Mouse (Mus musculus): Measurements from ENCODE around the gene Capn6. TPM values are rescaled to one million over a fixed set of nuclear protein-coding genes. Genes with fewer than 3 reads are reported as not detected.

Capn6 gene
- 1.4 and 2.0 TPM in 2 replicates for polyA plus RNA-seq (2015; fragmentation: Nextera tagmentation; extraction: Ambion mirVana)

DNA sequence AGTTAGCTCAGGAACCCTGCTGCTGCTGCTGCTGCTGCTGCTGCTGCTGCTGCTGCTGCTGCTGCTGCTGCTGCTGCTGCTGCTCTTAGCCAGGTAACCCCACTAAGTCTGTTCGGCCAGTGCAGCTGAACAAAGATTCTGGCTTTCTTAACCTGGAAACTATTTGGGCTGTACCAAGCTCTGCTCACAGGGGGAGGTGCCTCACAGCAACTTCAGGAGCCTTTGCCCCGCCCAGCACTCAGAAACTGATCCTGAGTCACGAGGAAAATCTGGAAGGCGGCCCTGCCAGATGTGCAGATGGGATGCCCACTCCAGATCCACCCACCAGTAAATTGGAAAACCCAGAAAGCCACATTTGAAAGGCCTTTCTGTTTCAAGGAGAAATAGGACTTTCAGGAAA lies at the start of gene Capn6:
Gene Capn6, minus strand, starts transcription at position 203 of the 400 bp plus-strand sequence.
- H3K27ac ChIP-seq (replicated peaks): no peak within 1 kb of the TSS
- no peaks in the 10 kb centered on the region for H3K36me3 ChIP-seq
- H3K4me1 ChIP-seq: no peaks in the 10 kb centered on the region
- no peak for ATAC-seq (replicated peaks)
- no peaks in the 10 kb centered on the region for H3K9me3 ChIP-seq
- H3K27me3 ChIP-seq: no peaks in the 10 kb centered on the region
- H3K4me2 ChIP-seq (replicated peaks): no peak within 1 kb of the TSS
- WGBS: 40% methylated on average over 4 of the region's 4 CpGs
- H3K4me3 ChIP-seq: no peak within 1 kb of the TSS
- H3K9ac ChIP-seq (replicated peaks): no peak within 1 kb of the TSS

DNA sequence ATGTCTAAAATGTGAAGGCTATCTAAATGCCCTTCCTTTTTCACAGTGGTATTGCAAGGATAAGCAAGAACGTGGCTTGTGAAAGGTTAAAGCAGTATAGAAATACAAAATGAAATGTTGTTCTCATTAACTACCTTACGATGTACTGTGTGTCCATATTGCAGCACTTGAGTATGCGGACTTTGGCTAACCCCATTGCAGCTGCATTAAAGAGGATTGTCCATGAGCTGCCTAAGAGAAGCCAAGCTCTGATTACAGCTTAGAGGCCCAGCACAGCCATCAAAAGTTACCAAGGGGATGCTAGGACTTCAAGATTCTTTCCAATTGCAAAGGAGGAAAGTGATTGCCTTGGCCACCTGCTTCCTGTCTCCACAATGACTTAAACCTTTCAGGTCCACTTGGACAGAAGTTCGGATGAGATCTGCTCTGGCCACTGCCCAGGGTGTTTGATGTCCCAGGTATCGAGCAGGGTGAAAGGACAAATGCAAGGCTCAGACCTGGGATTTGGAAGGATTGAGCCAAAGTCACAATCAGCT lies 40.0 kb upstream of the Capn6 start:
- Histone ChIP-seq H3K27ac (replicated peaks) (no peak overlapping the region), H3K4me1 (no peaks in the 10 kb centered on the region), H3K4me3 (no peak overlapping the region), H3K9ac (replicated peaks) (no peak overlapping the region), H3K9me3 (no peaks in the 10 kb centered on the region), H3K4me2 (replicated peaks) (no peak overlapping the region), H3K27me3 (no peaks in the 10 kb centered on the region), H3K36me3 (peaks cover 16% of the 10 kb centered on the region; the same call in 1 of the 2 replicates)
- 87% methylated on average over 5 of the region's 5 CpGs for WGBS
- no peak for ATAC-seq (replicated peaks)

- no peaks in the 10 kb centered on the region for H3K4me1 ChIP-seq
These were observed 24.1 kb upstream of the Capn6 start for GRCm38 (mm10) chrX:143851351-143851750.

DNA sequence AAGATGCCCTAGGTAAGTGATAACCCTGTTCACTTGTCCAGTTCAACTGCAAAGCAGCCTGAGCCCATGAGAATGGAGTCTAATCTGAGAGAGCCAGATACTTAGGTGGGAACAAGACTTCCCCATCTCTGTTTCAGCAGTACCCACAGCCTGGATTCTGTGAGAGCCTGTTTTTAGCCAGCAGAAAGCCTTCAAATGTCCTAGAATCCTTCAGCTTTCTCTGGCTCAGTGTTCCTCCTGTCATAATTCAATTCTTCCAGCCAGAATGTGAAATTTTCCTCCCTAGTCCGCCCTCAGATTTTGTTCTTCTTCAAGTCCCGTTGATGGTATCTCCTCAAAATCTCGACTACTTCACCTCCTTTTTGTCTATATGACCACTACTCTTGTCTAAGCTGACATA lies 22.8 kb upstream of the Capn6 start:
- Histone ChIP-seq H3K4me3 (no peak overlapping the region), H3K36me3 (no peaks in the 10 kb centered on the region), H3K9ac (replicated peaks) (no peak overlapping the region), H3K4me1 (no peaks in the 10 kb centered on the region), H3K27ac (replicated peaks) (no peak overlapping the region), H3K4me2 (replicated peaks) (no peak overlapping the region), H3K9me3 (no peaks in the 10 kb centered on the region), H3K27me3 (no peaks in the 10 kb centered on the region)
- 84% methylated on average over 3 of the region's 3 CpGs for WGBS
- no peak for ATAC-seq (replicated peaks)

More at GRCm38 (mm10) chrX:143851351-143851750, 24.1 kb upstream of the Capn6 start:
- Histone ChIP-seq H3K4me2 (replicated peaks) (no peak overlapping the region), H3K9ac (replicated peaks) (no peak overlapping the region), H3K4me3 (no peak overlapping the region), H3K9me3 (no peaks in the 10 kb centered on the region), H3K36me3 (no peaks in the 10 kb centered on the region), H3K27me3 (no peaks in the 10 kb centered on the region), H3K27ac (replicated peaks) (no peak overlapping the region)
- ATAC-seq (replicated peaks): no peak
- 72% methylated on average over 3 of the region's 3 CpGs for WGBS

GRCm38 (mm10) chrX:143846637-143847036 lies 19.4 kb upstream of the Capn6 start:
- Histone ChIP-seq H3K9ac (replicated peaks) (no peak overlapping the region), H3K36me3 (no peaks in the 10 kb centered on the region), H3K4me1 (no peaks in the 10 kb centered on the region), H3K27me3 (no peaks in the 10 kb centered on the region), H3K4me3 (no peak overlapping the region), H3K4me2 (replicated peaks) (no peak overlapping the region), H3K9me3 (no peaks in the 10 kb centered on the region), H3K27ac (replicated peaks) (no peak overlapping the region)
- 71% methylated on average over 3 of the region's 3 CpGs for WGBS
- ATAC-seq (replicated peaks): no peak

DNA sequence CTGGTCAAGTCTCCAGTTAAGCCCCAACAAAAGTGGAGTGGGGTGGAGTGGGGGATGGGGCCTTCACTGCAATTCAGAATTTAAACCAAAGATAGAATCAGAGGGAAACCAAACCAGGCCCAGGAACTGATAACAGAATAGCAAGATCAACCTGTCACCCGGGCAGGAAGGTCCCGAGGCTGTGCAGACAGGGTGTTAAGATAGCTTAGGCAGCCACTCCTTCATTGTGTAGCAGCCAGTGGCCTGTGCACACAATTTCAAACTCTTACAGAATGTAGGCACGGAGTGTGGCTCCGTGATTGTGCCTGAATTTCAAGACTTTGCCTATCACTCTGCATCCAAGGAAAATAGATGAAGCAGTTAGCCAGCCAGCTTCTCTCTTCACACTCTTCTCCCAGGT lies 693 bp downstream of the Capn6 start:
- no peak for ATAC-seq (replicated peaks)
- Histone ChIP-seq H3K4me1 (no peaks in the 10 kb centered on the region), H3K27ac (replicated peaks) (no peak overlapping the region), H3K9me3 (no peaks in the 10 kb centered on the region), H3K4me3 (no peak overlapping the region), H3K27me3 (no peaks in the 10 kb centered on the region), H3K36me3 (no peaks in the 10 kb centered on the region), H3K4me2 (replicated peaks) (no peak overlapping the region), H3K9ac (replicated peaks) (no peak overlapping the region)
- WGBS: 54% methylated on average over 4 of the region's 4 CpGs

DNA sequence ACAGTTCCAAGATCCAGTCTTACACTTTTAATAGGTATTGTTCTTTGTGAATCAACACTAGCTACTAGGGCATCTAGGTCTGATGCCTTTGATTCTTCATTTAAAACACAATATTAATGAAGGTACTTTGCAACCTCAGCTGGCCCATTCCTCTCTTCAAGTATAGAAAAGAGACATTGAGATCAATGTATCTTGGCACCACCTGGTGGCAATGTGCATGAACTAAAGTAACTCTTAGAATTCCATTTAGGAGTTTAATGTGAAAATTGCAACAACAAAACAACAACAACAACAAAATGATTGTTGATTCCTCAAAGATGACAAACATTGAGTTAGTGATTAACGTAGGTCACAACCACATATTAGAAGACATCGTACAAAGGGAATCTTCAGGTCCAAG lies 8.3 kb downstream of the Capn6 start:
- no peaks in the 10 kb centered on the region for H3K27me3 ChIP-seq
- H3K9ac ChIP-seq (replicated peaks): no peak overlapping the region
- no peak overlapping the region for H3K4me3 ChIP-seq
- H3K4me1 ChIP-seq: no peaks in the 10 kb centered on the region
- ATAC-seq (replicated peaks): no peak
- H3K4me2 ChIP-seq (replicated peaks): no peak overlapping the region
- H3K36me3 ChIP-seq: no peaks in the 10 kb centered on the region
- H3K9me3 ChIP-seq: no peaks in the 10 kb centered on the region
- no peak overlapping the region for H3K27ac ChIP-seq (replicated peaks)
- 93% methylated on average over 2 of the region's 2 CpGs for WGBS

GRCm38 (mm10) chrX:143815948-143816347 lies 11.3 kb downstream of the Capn6 start:
- Histone ChIP-seq H3K4me1 (no peaks in the 10 kb centered on the region), H3K27ac (replicated peaks) (no peak overlapping the region), H3K9me3 (no peaks in the 10 kb centered on the region), H3K27me3 (no peaks in the 10 kb centered on the region), H3K36me3 (no peaks in the 10 kb centered on the region), H3K9ac (replicated peaks) (no peak overlapping the region), H3K4me3 (no peak overlapping the region), H3K4me2 (replicated peaks) (no peak overlapping the region)
- no peak for ATAC-seq (replicated peaks)
- WGBS: 73% methylated on average over 1 of the region's 1 CpGs

DNA sequence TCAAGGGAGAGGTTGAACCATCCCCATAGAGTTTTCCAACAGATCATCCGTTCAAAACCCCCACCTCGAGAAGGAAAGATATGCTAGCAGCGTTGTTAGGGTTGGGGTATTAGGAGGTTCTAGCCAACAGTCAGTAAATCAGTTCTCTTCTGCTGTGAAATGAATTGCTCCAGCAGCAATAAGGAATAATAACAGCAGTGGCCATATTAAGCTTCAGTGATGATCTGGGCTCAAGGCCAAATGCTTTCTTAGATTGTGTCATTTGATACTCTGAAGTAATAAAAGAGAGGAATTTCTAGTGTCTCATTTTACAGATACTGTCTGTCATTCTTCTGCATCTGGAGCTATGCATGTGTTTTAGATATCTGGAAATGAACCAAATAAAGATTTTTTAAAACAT lies 64.7 kb downstream of the Capn6 start:
- H3K36me3 ChIP-seq: no peaks in the 10 kb centered on the region
- no peak overlapping the region for H3K9ac ChIP-seq (replicated peaks)
- H3K27ac ChIP-seq (replicated peaks): no peak overlapping the region
- no peak overlapping the region for H3K4me3 ChIP-seq
- H3K4me1 ChIP-seq: no peaks in the 10 kb centered on the region
- no peak overlapping the region for H3K4me2 ChIP-seq (replicated peaks)
- ATAC-seq (replicated peaks): no peak
- WGBS: 75% methylated on average over 3 of the region's 3 CpGs
- no peaks in the 10 kb centered on the region for H3K9me3 ChIP-seq
- no peaks in the 10 kb centered on the region for H3K27me3 ChIP-seq

Small RNA genes lying within 50 kb of the gene (microRNA-seq; reads per million reads assigned to microRNA genes)
- not detected for gene Gm47298

Other genes starting within 250 kb of the Capn6 start
- gene Dcx, start 105.9 kb upstream of the Capn6 start, polyA plus RNA-seq (2015; fragmentation: Nextera tagmentation; extraction: Ambion mirVana): 353 and 362 TPM in 2 replicates